10 mouse cellular contexts compared by ENCODE assay signal in genomic region chr3:129218371-129218921, GRCm38 (mm10). TPM values are rescaled to one million over a fixed set of nuclear protein-coding genes. Genes with fewer than 3 reads are reported as not detected.
DNase-seq lines count a peak whose midpoint lies in the region; ATAC-seq and TF ChIP-seq lines count a peak whose summit lies in the region.
"Had no signal": no experiment of that assay in that cellular context is flagged by ENCODE, and none has a peak within 500 bp of the region (broad histone marks: within the 10 kb centered on the region; RNA-seq: fewer than 3 reads in every experiment).

No protein-coding gene starts in this region.

- no peak overlapping the region for H3K4me2 ChIP-seq in hindbrain, embryonic 11.5 days (replicated peaks; ENCODE audit: low read depth, low read length)
- H3K4me2 ChIP-seq in hindbrain, postnatal 0 days (ENCODE audit: low read depth, low read length): no peak overlapping the region
- peak overlapping the region; percentile 72 for H3K4me2 ChIP-seq in heart, postnatal 0 days (ENCODE audit: low read depth, low read length)
- no peak overlapping the region; the same call in 1 of the 2 replicates for H3K4me2 ChIP-seq in midbrain, embryonic 16.5 days (ENCODE audit: low read length)

- no peak for TF ChIP-seq EP300 in heart, postnatal 0 days (IDR thresholded peaks at IDR 0.05; ENCODE audit: low read depth)

- no peak for ATAC-seq in hindbrain, embryonic 11.5 days (ENCODE audit: low FRiP score)
- no peak for ATAC-seq in hindbrain, postnatal 0 days
- ATAC-seq in heart, postnatal 0 days (ENCODE audit: insufficient read depth, low read depth): no peak
- ATAC-seq in midbrain, embryonic 16.5 days: no peak

- no peak for TF ChIP-seq CTCF in hindbrain, postnatal 0 days (IDR thresholded peaks at IDR 0.05; ENCODE audit: low read depth)
- no peak for TF ChIP-seq CTCF in brain, embryonic 14.5 days (IDR thresholded peaks at IDR 0.05; ENCODE audit: borderline replicate concordance, extremely low read depth, insufficient read depth, insufficient read length)
- TF ChIP-seq CTCF in heart, postnatal 0 days (IDR thresholded peaks at IDR 0.05; ENCODE audit: low read depth): no peak

- H3K9me3 ChIP-seq in hindbrain, embryonic 11.5 days (ENCODE audit: control insufficient read depth, low read length): no peaks in the 10 kb centered on the region
- H3K9me3 ChIP-seq in hindbrain, postnatal 0 days (ENCODE audit: low read length): no peaks in the 10 kb centered on the region
- no peaks in the 10 kb centered on the region for H3K9me3 ChIP-seq in heart, postnatal 0 days (replicated peaks; ENCODE audit: control insufficient read depth, low read length)
- no peaks in the 10 kb centered on the region for H3K9me3 ChIP-seq in midbrain, embryonic 16.5 days (replicated peaks; ENCODE audit: control insufficient read depth, low read length, poor library complexity, severe bottlenecking)

- peak; percentile 66 for DNase-seq in hindbrain, embryonic 11.5 days (ENCODE audit: low spot score)
- no peak for DNase-seq in hindbrain, postnatal 0 days (ENCODE audit: low spot score)
- DNase-seq in brain, embryonic 14.5 days (ENCODE audit: low read depth): peak; percentile 56
- no peak for DNase-seq in heart, postnatal 0 days (ENCODE audit: low spot score)
- DNase-seq in adrenal gland, postnatal 25 days: no peak
- no peak for DNase-seq in layer of hippocampus, adult 9-11 months
- DNase-seq: cerebellum, adult 11-12 months; thymus, postnatal 25 days had no signal

- H3K36me3 ChIP-seq in hindbrain, embryonic 11.5 days (ENCODE audit: control insufficient read depth, insufficient read depth, low read length): no peaks in the 10 kb centered on the region
- no peaks in the 10 kb centered on the region for H3K36me3 ChIP-seq in hindbrain, postnatal 0 days (ENCODE audit: insufficient read depth, low read length)
- no peaks in the 10 kb centered on the region for H3K36me3 ChIP-seq in heart, postnatal 0 days (replicated peaks; ENCODE audit: control insufficient read depth, insufficient read depth, low read length)
- no peaks in the 10 kb centered on the region for H3K36me3 ChIP-seq in midbrain, embryonic 16.5 days (ENCODE audit: control insufficient read depth, insufficient read depth, low read length)

- no peak for TF ChIP-seq POLR2A in brain, embryonic 14.5 days (IDR thresholded peaks at IDR 0.05; ENCODE audit: borderline replicate concordance, extremely low read depth, insufficient read depth, insufficient read length, poor library complexity, severe bottlenecking)

- no peak overlapping the region; the same call in 1 of the 2 replicates for H3K4me3 ChIP-seq in hindbrain, embryonic 11.5 days (ENCODE audit: low read depth, low read length)
- H3K4me3 ChIP-seq in hindbrain, postnatal 0 days (ENCODE audit: low read length): no peak overlapping the region
- peak overlapping the region; percentile 58 for H3K4me3 ChIP-seq in heart, postnatal 0 days (ENCODE audit: low read depth, low read length)
- H3K4me3 ChIP-seq in midbrain, embryonic 16.5 days (ENCODE audit: low read depth, low read length): peak overlapping the region; percentile 5; the same call in 1 of the 2 replicates

- no peak overlapping the region for H3K27ac ChIP-seq in hindbrain, embryonic 11.5 days (ENCODE audit: low read depth, low read length)
- H3K27ac ChIP-seq in hindbrain, postnatal 0 days: no peak overlapping the region
- no peak overlapping the region for H3K27ac ChIP-seq in heart, postnatal 0 days (ENCODE audit: low read depth)
- H3K27ac ChIP-seq in midbrain, embryonic 16.5 days (ENCODE audit: low read length): no peak overlapping the region

- H3K27me3 ChIP-seq in hindbrain, embryonic 11.5 days (ENCODE audit: control insufficient read depth, insufficient read depth, low read length): peaks cover 83% of the 10 kb centered on the region
- peaks cover 68% of the 10 kb centered on the region for H3K27me3 ChIP-seq in hindbrain, postnatal 0 days (ENCODE audit: insufficient read depth, low read length)
- peaks cover 92% of the 10 kb centered on the region for H3K27me3 ChIP-seq in heart, postnatal 0 days (ENCODE audit: control insufficient read depth, insufficient read depth, low read length)
- H3K27me3 ChIP-seq in midbrain, embryonic 16.5 days (ENCODE audit: control insufficient read depth, insufficient read depth, low read depth, low read length): peaks cover 30% of the 10 kb centered on the region

- H3K9ac ChIP-seq in hindbrain, embryonic 11.5 days (ENCODE audit: low read depth, low read length): no peak overlapping the region
- H3K9ac ChIP-seq in hindbrain, postnatal 0 days (replicated peaks; ENCODE audit: low read length): no peak overlapping the region
- 0 out of 2 replicates have a peak overlapping the region, but pooled peaks have one; percentile 2 for H3K9ac ChIP-seq in heart, postnatal 0 days (replicated peaks; ENCODE audit: low read depth, low read length)
- no peak overlapping the region for H3K9ac ChIP-seq in midbrain, embryonic 16.5 days (ENCODE audit: low read depth, low read length)

- under 1% methylated on average over 41 of the region's 41 CpGs for WGBS in hindbrain, embryonic 11.5 days
- 1% methylated on average over 41 of the region's 41 CpGs for WGBS in hindbrain, postnatal 0 days
- 3% methylated on average over 41 of the region's 41 CpGs for WGBS in heart, postnatal 0 days
- under 1% methylated on average over 41 of the region's 41 CpGs for WGBS in midbrain, embryonic 16.5 days

- H3K4me1 ChIP-seq in hindbrain, embryonic 11.5 days (replicated peaks; ENCODE audit: control insufficient read depth, insufficient read depth, low read length): peaks cover 9% of the 10 kb centered on the region
- 0 out of 2 replicates have a peak, but pooled peaks cover 2% of the 10 kb centered on the region for H3K4me1 ChIP-seq in hindbrain, postnatal 0 days (ENCODE audit: insufficient read depth, low read length)
- no peaks in the 10 kb centered on the region for H3K4me1 ChIP-seq in heart, postnatal 0 days (ENCODE audit: control insufficient read depth, insufficient read depth)
- peaks cover 4% of the 10 kb centered on the region; the same call in 1 of the 2 replicates for H3K4me1 ChIP-seq in midbrain, embryonic 16.5 days (ENCODE audit: control insufficient read depth, insufficient read depth, low read length)

RNA-seq across cellular contexts. Expression of gene Pitx2, which starts 18.8 kb away (rescaled TPM):
- polyA plus RNA-seq in hindbrain, embryonic 11.5 days (2014; fragmentation: Nextera tagmentation; extraction: Ambion mirVana): 2.9 and 4.9 TPM in 2 replicates
- total RNA-seq in hindbrain, postnatal 0 days (2014; rRNA removed): 0.61 and 2.4 TPM in 2 replicates
- polyA plus RNA-seq in hindbrain, postnatal 0 days (2015; fragmentation: Nextera tagmentation; extraction: Ambion mirVana): 1.0 TPM in 2 replicates
- polyA plus RNA-seq in brain, embryonic 14.5 days (2012; rRNA removed): 17.2 and 18.6 TPM in 2 replicates
- 3.9 and 4.1 TPM in 2 replicates for total RNA-seq in heart, postnatal 0 days (2014; rRNA removed; ENCODE audit: low replicate concordance)
- polyA plus RNA-seq in heart, postnatal 0 days (2015; fragmentation: Nextera tagmentation; extraction: Ambion mirVana): 11.7 and 13.0 TPM in 2 replicates
- polyA plus RNA-seq in midbrain, embryonic 16.5 days (2015; fragmentation: Nextera tagmentation; extraction: Ambion mirVana): 29.0 and 37.9 TPM in 2 replicates
- 0.21 and 0.71 TPM in 2 replicates for total RNA-seq in adrenal gland, postnatal 25 days (2021)
- polyA plus RNA-seq: liver, adult 2 months had no signal

Comparison
In these comparisons a context has a peak if more than half of its experiments do, and no peak if none do; other contexts are left out.
1. DNase-seq: peak in hindbrain, embryonic 11.5 days (single experiment) and brain, embryonic 14.5 days (single experiment); none in hindbrain, postnatal 0 days (single experiment), heart, postnatal 0 days (single experiment), adrenal gland, postnatal 25 days (single experiment) and layer of hippocampus, adult 9-11 months (single experiment).
2. H3K4me3 ChIP-seq: peak in heart, postnatal 0 days (single experiment) and midbrain, embryonic 16.5 days (single experiment); none in hindbrain, embryonic 11.5 days (single experiment) and hindbrain, postnatal 0 days (single experiment).